Mouse (Mus musculus) C2C12 (cell line): Measurements from ENCODE around the gene Pkmyt1. TPM values are rescaled to one million over a fixed set of nuclear protein-coding genes. Genes with fewer than 3 reads are reported as not detected.

Source experiments
- H3K27me3 ChIP-seq: one replicate; pipeline ENCODE4 v1.6.1; 2011; ENCODE audit not compliant: control insufficient read depth, insufficient read depth, insufficient read length
- H3K36me3 ChIP-seq: one replicate; pipeline ENCODE4 v1.6.1; 2011; ENCODE audit not compliant: control insufficient read depth, insufficient read depth
- H3K4me3 ChIP-seq: one replicate; pipeline ENCODE4 v1.5.1; 2011; ENCODE audit warnings: mild to moderate bottlenecking, control low read depth; ENCODE audit not compliant: poor library complexity, insufficient read depth, severe bottlenecking
- H3K79me2 ChIP-seq: one replicate; pipeline ENCODE4 v1.6.1; 2011; ENCODE audit not compliant: control insufficient read depth, insufficient read depth
- H3K79me3 ChIP-seq: one replicate; pipeline ENCODE4 v1.6.1; 2011; ENCODE audit warnings: low read depth, control low read depth
- H3ac ChIP-seq: one replicate; pipeline ENCODE3; 2011; ENCODE audit warnings: low read depth; ENCODE audit not compliant: control insufficient read depth, insufficient read length
- CEBPB ChIP-seq: IDR thresholded peaks from one replicate; pipeline ENCODE4 v1.6.1; 2011; ENCODE audit warnings: low read depth, mild to moderate bottlenecking, control low read depth, moderate library complexity
- CTCF ChIP-seq: IDR thresholded peaks from one replicate; pipeline ENCODE4 v1.5.1; 2011; ENCODE audit not compliant: control insufficient read depth, insufficient read depth, insufficient read length
- FOSL1 ChIP-seq: IDR thresholded peaks from one replicate; pipeline ENCODE4 v1.8.0; 2011; ENCODE audit warnings: mild to moderate bottlenecking, low read length; ENCODE audit not compliant: poor library complexity, insufficient read depth, severe bottlenecking
- MAX ChIP-seq: IDR thresholded peaks from one replicate; pipeline ENCODE4 v1.6.1; 2011; ENCODE audit warnings: mild to moderate bottlenecking, control low read depth
- MYOD1 ChIP-seq: IDR thresholded peaks from one replicate; pipeline ENCODE4 v1.6.1; 2011; ENCODE audit warnings: low read depth; ENCODE audit not compliant: control insufficient read depth, insufficient read length
- MYOG ChIP-seq: IDR thresholded peaks from one replicate; pipeline ENCODE4 v1.6.1; 2011; ENCODE audit not compliant: control insufficient read depth, insufficient read length; ENCODE audit errors: extremely low read depth
- USF1 ChIP-seq: IDR thresholded peaks from one replicate; pipeline ENCODE4 v1.6.1; 2011; ENCODE audit warnings: low read depth, mild to moderate bottlenecking, control low read depth, moderate library complexity
- polyA plus RNA-seq: library from polyadenylated mRNA; unstranded; fragments of >200 nt; fragmentation: generic; extraction: Trizol; gene quantifications from one replicate; pipeline ENCODE4 v1.2.1, GENCODE M21; 2012; ENCODE audit warnings: missing spikeins

Pkmyt1 gene
- polyA plus RNA-seq, 1 experiment, result 14.8 TPM

DNA sequence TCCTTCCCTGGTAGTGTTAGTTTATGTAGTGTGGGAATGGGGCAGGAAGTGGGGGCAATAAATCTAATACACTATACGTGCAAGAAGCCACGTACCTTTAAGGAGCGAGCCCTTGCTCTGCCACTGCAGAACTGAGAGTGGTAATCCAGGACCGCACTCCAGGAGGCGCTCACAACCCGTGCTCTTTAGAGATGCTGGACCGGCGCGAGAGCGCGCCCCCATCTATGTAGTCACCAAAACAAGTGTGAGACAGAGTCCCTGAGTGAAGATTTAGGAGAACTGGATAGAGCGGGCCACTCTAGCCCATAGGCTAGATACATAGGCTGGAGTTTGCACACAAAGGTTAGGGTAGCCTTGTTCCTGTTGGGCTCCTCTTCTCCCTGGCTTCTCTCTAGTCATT, 48.0 kb downstream of the Pkmyt1 start:
- Histone ChIP-seq H3K79me2 (peaks cover 18% of the 10 kb centered on the region), H3ac (no peak overlapping the region), H3K4me3 (no peak overlapping the region), H3K27me3 (peaks cover 7% of the 10 kb centered on the region), H3K36me3 (no peaks in the 10 kb centered on the region), H3K79me3 (peaks cover 7% of the 10 kb centered on the region)
- TF ChIP-seq USF1 (no peak), FOSL1 (no peak), MYOG (no peak), MAX (no peak), CEBPB (no peak), CTCF (peak; percentile 43), MYOD1 (no peak)

- Histone ChIP-seq H3K79me3 (no peaks in the 10 kb centered on the region), H3ac (no peak overlapping the region), H3K79me2 (peaks cover 1% of the 10 kb centered on the region), H3K4me3 (no peak overlapping the region), H3K36me3 (no peaks in the 10 kb centered on the region), H3K27me3 (peaks cover 7% of the 10 kb centered on the region)
- TF ChIP-seq MAX (no peak), CTCF (no peak), FOSL1 (no peak), CEBPB (no peak), MYOG (no peak), MYOD1 (no peak), USF1 (no peak)
These were observed 50.1 kb downstream of the Pkmyt1 start for GRCm38 (mm10) chr17:23776216-23776615.

- Histone ChIP-seq H3K79me2 (no peaks in the 10 kb centered on the region), H3ac (no peak overlapping the region), H3K27me3 (peaks cover 7% of the 10 kb centered on the region), H3K36me3 (no peaks in the 10 kb centered on the region), H3K79me3 (no peaks in the 10 kb centered on the region), H3K4me3 (no peak overlapping the region)
- TF ChIP-seq MYOD1 (no peak), CTCF (no peak), FOSL1 (no peak), CEBPB (no peak), USF1 (no peak), MAX (no peak), MYOG (no peak)
These were observed 51.0 kb downstream of the Pkmyt1 start for GRCm38 (mm10) chr17:23777141-23777540.

GRCm38 (mm10) chr17:23778447-23778846, 52.3 kb downstream of the Pkmyt1 start:
- no peaks in the 10 kb centered on the region for H3K79me2 ChIP-seq
- no peak overlapping the region for H3K4me3 ChIP-seq
- no peak overlapping the region for H3ac ChIP-seq
- H3K79me3 ChIP-seq, result no peaks in the 10 kb centered on the region
- TF ChIP-seq CEBPB, result no peak
- TF ChIP-seq CTCF, result no peak
- TF ChIP-seq MAX, result no peak
- TF ChIP-seq USF1, result no peak
- TF ChIP-seq MYOD1, result no peak
- TF ChIP-seq MYOG, result no peak
- TF ChIP-seq FOSL1, result no peak
- H3K36me3 ChIP-seq, result no peaks in the 10 kb centered on the region
- H3K27me3 ChIP-seq, result peaks cover 7% of the 10 kb centered on the region

DNA sequence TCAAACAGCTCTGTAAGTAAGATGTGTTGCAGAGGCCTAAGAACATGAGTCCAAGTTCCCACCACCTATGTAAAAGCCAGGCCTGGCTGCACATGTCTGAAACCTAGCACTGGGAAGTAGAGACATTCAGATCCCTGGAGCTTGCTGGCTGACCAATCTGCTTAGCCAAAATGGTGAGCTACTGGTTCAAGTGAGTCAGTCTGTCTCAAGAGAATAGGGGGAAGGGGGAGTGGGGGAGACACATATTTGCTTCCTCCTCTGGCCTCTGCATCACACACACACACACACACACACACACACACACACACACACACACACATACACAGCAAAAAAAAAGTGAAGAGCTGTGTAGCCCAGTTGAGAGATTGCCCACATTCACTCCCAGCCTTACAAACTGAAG, 57.2 kb downstream of the Pkmyt1 start:
- H3K27me3 ChIP-seq, result peaks cover 6% of the 10 kb centered on the region
- no peak for TF ChIP-seq MYOD1
- no peak for TF ChIP-seq CEBPB
- TF ChIP-seq FOSL1, result no peak
- no peak for TF ChIP-seq MAX
- TF ChIP-seq USF1, result no peak
- no peak for TF ChIP-seq CTCF
- no peak for TF ChIP-seq MYOG
- H3K4me3 ChIP-seq, result no peak overlapping the region

DNA sequence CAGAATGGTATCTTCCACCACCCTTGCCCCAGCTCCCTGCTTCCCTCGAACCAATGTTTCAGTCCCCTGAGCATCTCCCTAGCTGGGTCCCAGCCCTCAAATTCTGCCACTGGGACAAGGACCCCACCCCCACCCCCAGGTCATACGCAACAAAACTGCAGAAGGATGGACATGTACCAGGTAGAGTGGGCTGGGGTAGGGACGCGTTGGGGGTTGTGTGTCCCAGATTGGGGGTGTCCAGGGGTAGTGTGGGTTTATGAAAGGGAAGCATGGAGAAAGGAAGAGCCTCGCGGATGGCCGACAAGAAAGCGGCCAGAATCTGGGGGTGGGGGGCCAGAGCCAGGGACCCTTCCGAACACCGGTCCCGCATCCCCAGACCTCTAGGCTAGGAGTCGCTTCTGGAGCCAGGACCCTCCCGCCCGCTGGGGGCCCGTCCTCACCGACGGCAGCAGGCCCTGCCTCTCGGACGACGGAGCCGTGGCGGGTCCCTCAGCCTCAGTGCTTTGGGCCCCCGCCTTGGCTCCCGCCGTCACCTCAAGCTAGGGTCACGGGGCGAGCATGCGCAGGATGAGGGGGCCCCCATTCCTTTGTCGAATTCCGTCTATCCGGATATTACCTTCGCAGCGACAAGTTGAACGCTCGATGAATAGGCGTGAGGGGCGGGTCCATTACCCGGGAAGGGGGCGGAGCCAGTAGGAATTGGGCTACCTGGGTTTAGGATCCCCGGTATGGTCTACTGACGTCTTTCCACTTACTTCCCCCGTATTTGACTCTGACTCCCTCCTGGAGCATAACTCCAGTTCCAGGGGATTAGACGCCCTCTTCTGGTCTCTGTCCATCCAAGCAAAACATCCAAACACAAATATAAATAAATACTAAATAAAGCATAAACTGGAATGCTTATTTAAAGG, 59.7 kb downstream of the Pkmyt1 start, which contains the start of gene Flywch2:
TSS of gene Flywch2 (minus strand) at position 521 of the 911 bp plus-strand sequence.
- H3K79me3 ChIP-seq, result no peaks in the 10 kb centered on the region
- no peak within 1 kb of the TSS for H3K4me3 ChIP-seq
- TF ChIP-seq FOSL1 (no peak), MAX (no peak), MYOD1 (no peak), CTCF (no peak), MYOG (no peak), USF1 (no peak), CEBPB (no peak)

More for the DNA sequence above, 57.2 kb downstream of the Pkmyt1 start:
- Histone ChIP-seq H3K79me2 (no peaks in the 10 kb centered on the region), H3K36me3 (no peaks in the 10 kb centered on the region), H3ac (no peak overlapping the region), H3K79me3 (no peaks in the 10 kb centered on the region)

More for the DNA sequence above, 59.7 kb downstream of the Pkmyt1 start, which contains the start of gene Flywch2:
- no peaks in the 10 kb centered on the region for H3K79me2 ChIP-seq
- H3K27me3 ChIP-seq, result no peaks in the 10 kb centered on the region
- no peaks in the 10 kb centered on the region for H3K36me3 ChIP-seq
- peak within 1 kb of the TSS; percentile 32 for H3ac ChIP-seq

Other genes starting within 250 kb of the Pkmyt1 start
- not detected for gene Vmn2r117, start 246.6 kb upstream of the Pkmyt1 start, polyA plus RNA-seq
- gene Zfp213, start 162.1 kb upstream of the Pkmyt1 start, polyA plus RNA-seq, result 13.0 TPM
- 5.2 TPM for gene Zfp13, start 126.8 kb upstream of the Pkmyt1 start, polyA plus RNA-seq
- 0.09 TPM for gene Zscan10, start 125.5 kb upstream of the Pkmyt1 start, polyA plus RNA-seq
- gene Mmp25, start 81.1 kb upstream of the Pkmyt1 start, polyA plus RNA-seq, result 0.01 TPM
- 0.28 TPM for gene Bicdl2, start 65.8 kb upstream of the Pkmyt1 start, polyA plus RNA-seq
- 253 TPM for gene Hcfc1r1, start 52.7 kb upstream of the Pkmyt1 start, polyA plus RNA-seq
- 60.5 TPM for gene Thoc6, start 52.5 kb upstream of the Pkmyt1 start, polyA plus RNA-seq
- gene Tnfrsf12a, start 48.9 kb upstream of the Pkmyt1 start, polyA plus RNA-seq, result 916 TPM
- not detected for gene Cldn6, start 47.1 kb upstream of the Pkmyt1 start, polyA plus RNA-seq
- gene Cldn9, start 42.3 kb upstream of the Pkmyt1 start, polyA plus RNA-seq, result 0.54 TPM
- gene 1520401A03Rik, start 3.6 kb upstream of the Pkmyt1 start, polyA plus RNA-seq, result 0.01 TPM
- gene Paqr4, start 14.5 kb downstream of the Pkmyt1 start, polyA plus RNA-seq, result 12.5 TPM
- gene Kremen2, start 19.5 kb downstream of the Pkmyt1 start, polyA plus RNA-seq, result 0.05 TPM
- 92.5 TPM for gene Flywch1, start 45.3 kb downstream of the Pkmyt1 start, polyA plus RNA-seq
- gene Flywch2, start 59.7 kb downstream of the Pkmyt1 start, polyA plus RNA-seq, result 0.27 TPM
- 63.8 TPM for gene Srrm2, start 64.2 kb downstream of the Pkmyt1 start, polyA plus RNA-seq
- 852 TPM for gene Elob, start 102.8 kb downstream of the Pkmyt1 start, polyA plus RNA-seq
- not detected for gene Prss33, start 109.7 kb downstream of the Pkmyt1 start, polyA plus RNA-seq
- gene Prss32, start 117.5 kb downstream of the Pkmyt1 start, polyA plus RNA-seq, result 0.02 TPM
- gene Prss41, start 117.8 kb downstream of the Pkmyt1 start, polyA plus RNA-seq, result 0.02 TPM
- gene Prss21, start 141.7 kb downstream of the Pkmyt1 start, polyA plus RNA-seq, result not detected
- gene Dcpp1, start 154.5 kb downstream of the Pkmyt1 start, polyA plus RNA-seq, result not detected
- gene Dcpp2, start 154.5 kb downstream of the Pkmyt1 start, polyA plus RNA-seq, result not detected
- gene Dcpp3, start 191.1 kb downstream of the Pkmyt1 start, polyA plus RNA-seq, result not detected
- gene Sbp, start 215.3 kb downstream of the Pkmyt1 start, polyA plus RNA-seq, result not detected
- not detected for gene Sbpl, start 228.9 kb downstream of the Pkmyt1 start, polyA plus RNA-seq